Mouse (Mus musculus) E14TG2a.4 (cell line): ENCODE results near the gene Cacna1h.

Experiments used
- H3K27me3 ChIP-seq: 2 replicates; pipeline ENCODE4 v1.6.1; 2014; ENCODE audit warnings: low read length, control low read depth; ENCODE audit not compliant: insufficient read depth
- H3K36me3 ChIP-seq: 2 replicates; pipeline ENCODE4 v1.6.1; 2014; ENCODE audit warnings: low read length, control low read depth; ENCODE audit not compliant: insufficient read depth
- H3K4me1 ChIP-seq: replicated peaks from 2 replicates; pipeline ENCODE4 v1.6.1; 2014; ENCODE audit warnings: low read depth, low read length, control low read depth
- H3K4me3 ChIP-seq: replicated peaks from 2 replicates; pipeline ENCODE4 v1.5.1; 2014; ENCODE audit warnings: mild to moderate bottlenecking, low read length
- H3K9me3 ChIP-seq: 2 replicates; pipeline ENCODE4 v1.6.1; 2014; ENCODE audit warnings: low read length, control low read depth
- CTCF ChIP-seq: conservative IDR thresholded peaks from 2 replicates; pipeline ENCODE4 v1.5.1; 2014; ENCODE audit warnings: low read length
- NANOG ChIP-seq: IDR thresholded peaks from 2 replicates; pipeline ENCODE4 v1.6.1; 2014; ENCODE audit warnings: borderline replicate concordance, low read length, mixed read lengths
- POU5F1 ChIP-seq: IDR thresholded peaks from 2 replicates; pipeline ENCODE4 v1.6.1; 2014; ENCODE audit warnings: low read length, borderline replicate concordance

Gene Cacna1h

DNA sequence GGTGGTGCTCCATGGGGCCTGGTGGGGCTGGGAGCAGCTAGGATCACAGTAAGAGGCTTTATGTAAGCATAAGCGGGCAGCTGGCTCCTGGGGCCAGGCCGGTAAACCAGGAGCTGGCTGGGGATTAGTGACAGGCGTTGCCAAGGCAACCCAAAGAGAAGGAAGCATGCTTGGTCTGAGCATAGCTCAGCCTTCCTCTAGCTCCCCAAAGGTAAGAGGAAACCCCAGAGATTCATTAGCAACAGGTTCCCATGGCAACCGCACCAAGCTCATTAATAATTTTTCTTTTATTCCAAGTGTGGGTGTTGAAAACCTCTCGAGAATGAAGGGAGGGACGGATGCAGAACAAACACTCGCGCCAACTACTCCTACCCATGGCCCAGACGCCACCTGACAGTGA, 14.7 kb downstream of the Cacna1h start:
- no peak for TF ChIP-seq CTCF
- Histone ChIP-seq H3K9me3 (no peaks in the 10 kb centered on the region), H3K4me3 (no peak overlapping the region), H3K4me1 (peaks cover 25% of the 10 kb centered on the region), H3K36me3 (no peaks in the 10 kb centered on the region), H3K27me3 (no peaks in the 10 kb centered on the region)

DNA sequence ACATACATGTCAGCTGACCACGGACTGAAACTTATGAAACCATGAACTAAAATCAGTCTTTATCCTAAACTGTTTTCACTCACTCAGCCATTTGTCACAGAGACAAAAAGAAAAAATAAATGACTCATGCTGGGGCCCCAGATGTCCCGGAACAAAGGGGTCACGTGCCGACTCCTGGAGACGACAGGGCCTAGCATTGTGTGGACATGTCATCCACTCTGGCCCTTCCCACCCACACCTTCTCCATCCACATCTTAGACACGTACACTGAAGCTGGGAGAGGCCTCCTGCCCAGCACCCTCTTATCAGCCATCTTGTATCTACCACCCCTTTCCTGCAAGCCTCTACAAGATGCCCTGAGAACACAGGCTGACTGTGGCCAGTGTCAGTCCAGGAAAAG, 15.6 kb downstream of the Cacna1h start:
- H3K9me3 ChIP-seq: no peaks in the 10 kb centered on the region
- no peak for TF ChIP-seq CTCF
- TF ChIP-seq NANOG: no peak
- TF ChIP-seq POU5F1: no peak
- peaks cover 26% of the 10 kb centered on the region for H3K4me1 ChIP-seq
- no peaks in the 10 kb centered on the region for H3K27me3 ChIP-seq
- H3K4me3 ChIP-seq: no peak overlapping the region
- H3K36me3 ChIP-seq: no peaks in the 10 kb centered on the region

DNA sequence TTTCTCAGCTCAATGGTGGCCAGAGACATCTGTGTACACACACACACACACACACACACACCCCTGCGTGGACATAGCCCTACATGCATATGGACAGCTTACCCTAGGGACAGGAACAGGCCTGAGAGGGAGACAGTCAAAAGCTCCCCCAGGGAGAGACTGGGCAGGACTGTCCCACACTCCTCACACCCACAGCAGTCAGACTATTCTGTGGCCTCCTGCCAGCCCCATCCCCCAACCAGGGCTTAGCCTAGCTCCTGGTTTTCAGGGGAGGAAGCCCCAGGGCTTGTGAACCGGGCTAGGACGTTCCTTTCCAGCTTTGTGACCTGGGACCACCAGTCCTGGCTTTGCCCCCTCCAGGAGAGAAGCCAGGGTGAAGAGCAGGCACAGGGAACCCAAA, 17.4 kb downstream of the Cacna1h start:
- H3K4me3 ChIP-seq: no peak overlapping the region
- no peaks in the 10 kb centered on the region for H3K27me3 ChIP-seq
- H3K4me1 ChIP-seq: peaks cover 26% of the 10 kb centered on the region
- H3K36me3 ChIP-seq: no peaks in the 10 kb centered on the region
- TF ChIP-seq CTCF (no peak), NANOG (no peak), POU5F1 (no peak)
- H3K9me3 ChIP-seq: no peaks in the 10 kb centered on the region

DNA sequence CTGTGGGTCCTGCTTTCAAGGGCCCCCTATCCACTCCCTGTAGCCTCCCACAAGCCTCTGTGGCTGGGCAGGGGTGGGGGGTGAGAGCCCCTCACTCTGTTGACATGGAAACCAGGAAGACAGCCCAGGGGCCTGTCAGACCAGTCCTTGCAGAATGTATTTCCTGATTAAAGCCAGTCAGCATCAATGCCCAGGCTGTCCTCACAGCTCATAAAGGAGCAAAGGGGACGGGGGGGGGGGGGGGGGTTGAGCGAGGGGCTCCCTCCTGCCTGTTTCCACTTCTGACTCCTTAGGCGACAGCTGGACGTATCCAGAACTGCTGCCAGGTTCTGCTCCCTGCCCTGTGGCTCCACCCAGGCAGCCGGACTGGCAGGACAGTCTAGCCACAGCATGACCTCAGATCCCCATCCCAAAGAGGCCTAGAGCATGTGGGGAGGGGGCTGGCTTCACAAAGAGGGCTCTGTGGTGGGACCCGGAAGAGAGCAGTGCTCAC, 18.1 kb downstream of the Cacna1h start:
- Histone ChIP-seq H3K4me3 (no peak overlapping the region), H3K27me3 (no peaks in the 10 kb centered on the region), H3K9me3 (no peaks in the 10 kb centered on the region), H3K36me3 (no peaks in the 10 kb centered on the region), H3K4me1 (peaks cover 26% of the 10 kb centered on the region)
- TF ChIP-seq CTCF: no peak
- no peak for TF ChIP-seq POU5F1
- no peak for TF ChIP-seq NANOG

DNA sequence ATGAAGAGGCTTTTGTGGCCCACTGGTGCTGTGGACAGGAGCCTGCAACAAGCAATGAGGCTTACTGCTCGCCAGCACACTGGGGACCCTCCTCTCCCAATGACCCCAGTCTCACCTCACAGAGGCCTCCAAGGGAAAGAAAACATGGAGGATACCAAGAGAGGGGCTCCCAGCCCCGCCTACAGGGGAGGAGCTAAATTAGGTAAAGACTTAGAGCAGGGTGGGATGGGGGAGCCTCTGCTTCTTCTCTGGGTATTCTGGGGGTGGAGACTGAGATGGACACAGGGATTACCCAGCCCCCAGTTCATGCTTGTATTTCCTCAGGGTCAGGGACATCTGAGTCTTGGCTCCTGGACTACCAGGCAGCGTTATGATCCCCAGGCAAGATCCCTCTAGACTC, 18.7 kb downstream of the Cacna1h start:
- H3K27me3 ChIP-seq: no peaks in the 10 kb centered on the region
- H3K36me3 ChIP-seq: no peaks in the 10 kb centered on the region
- no peak for TF ChIP-seq NANOG
- TF ChIP-seq CTCF: no peak
- TF ChIP-seq POU5F1: no peak
- 0 out of 2 replicates have a peak overlapping the region, but pooled peaks have one; percentile 10 for H3K4me3 ChIP-seq
- H3K9me3 ChIP-seq: no peaks in the 10 kb centered on the region
- H3K4me1 ChIP-seq: peaks cover 31% of the 10 kb centered on the region

DNA sequence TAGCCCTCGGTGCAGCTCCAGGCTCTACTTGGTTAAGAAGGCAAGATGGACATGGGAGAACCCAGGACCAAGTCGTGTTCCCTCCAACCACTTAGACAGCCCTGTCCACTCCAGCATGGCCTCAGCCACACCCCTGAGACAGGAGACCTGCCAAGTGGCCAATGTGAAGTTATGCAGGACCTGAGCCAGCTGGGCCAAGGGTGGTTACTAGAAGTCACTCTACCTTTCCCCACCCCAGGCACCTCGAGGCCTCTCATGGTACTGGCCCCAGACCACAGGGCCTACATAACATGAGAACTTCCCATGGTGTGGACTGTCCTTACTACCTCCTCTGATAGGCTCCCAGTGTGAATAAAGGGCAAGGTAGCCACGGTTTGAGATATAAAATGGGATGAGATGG, 19.4 kb downstream of the Cacna1h start:
- Histone ChIP-seq H3K27me3 (no peaks in the 10 kb centered on the region), H3K9me3 (no peaks in the 10 kb centered on the region)
- TF ChIP-seq POU5F1: no peak
- TF ChIP-seq NANOG: no peak
- no peak for TF ChIP-seq CTCF

DNA sequence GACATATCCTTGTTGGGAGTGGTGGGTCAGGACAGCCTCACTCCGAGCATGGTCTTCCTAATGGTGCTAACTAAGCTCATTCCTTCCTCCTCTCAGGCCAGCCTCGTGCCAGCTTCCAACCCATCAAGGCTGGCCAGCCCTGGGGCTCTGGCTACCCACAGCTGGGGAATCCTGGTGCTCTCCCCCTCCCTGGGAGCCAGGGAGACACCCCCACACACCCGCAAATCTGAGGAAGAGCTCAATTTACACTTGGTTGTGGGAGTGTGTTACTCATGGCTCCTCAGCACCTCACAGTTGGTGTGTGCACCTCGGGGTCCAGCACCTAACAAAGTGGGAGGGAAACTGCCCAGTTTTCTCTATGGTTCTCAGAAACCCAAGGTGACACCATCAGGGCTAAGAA, 22.3 kb downstream of the Cacna1h start:
- Histone ChIP-seq H3K36me3 (no peaks in the 10 kb centered on the region), H3K9me3 (no peaks in the 10 kb centered on the region), H3K4me1 (peaks cover 44% of the 10 kb centered on the region), H3K4me3 (no peak overlapping the region), H3K27me3 (no peaks in the 10 kb centered on the region)
- no peak for TF ChIP-seq NANOG
- no peak for TF ChIP-seq CTCF
- TF ChIP-seq POU5F1: no peak

More for the DNA sequence above, 19.4 kb downstream of the Cacna1h start:
- no peaks in the 10 kb centered on the region for H3K36me3 ChIP-seq
- peaks cover 34% of the 10 kb centered on the region for H3K4me1 ChIP-seq
- H3K4me3 ChIP-seq: no peak overlapping the region

DNA sequence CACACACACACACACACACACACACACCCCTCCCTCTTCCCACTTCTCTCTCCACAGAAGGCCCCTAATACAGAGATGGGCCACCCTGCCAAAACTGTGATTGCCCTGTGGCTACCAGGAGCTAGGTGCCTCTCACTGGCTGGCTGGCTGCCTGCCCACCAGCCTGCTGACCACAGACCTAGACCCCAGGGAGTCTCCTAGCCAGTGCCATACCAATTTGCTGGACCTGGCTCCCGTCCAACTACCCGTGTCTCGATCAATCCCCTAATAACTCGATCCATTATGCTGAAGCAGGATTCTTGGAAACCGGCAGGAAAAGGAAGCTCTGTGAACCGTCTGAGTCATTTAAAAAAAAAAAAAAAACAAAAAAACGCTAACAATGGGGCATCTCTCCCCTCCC, 22.8 kb downstream of the Cacna1h start:
- H3K36me3 ChIP-seq: no peaks in the 10 kb centered on the region
- peaks cover 45% of the 10 kb centered on the region for H3K4me1 ChIP-seq
- no peak overlapping the region for H3K4me3 ChIP-seq
- no peaks in the 10 kb centered on the region for H3K27me3 ChIP-seq
- no peak for TF ChIP-seq CTCF
- no peak for TF ChIP-seq NANOG
- no peak for TF ChIP-seq POU5F1
- no peaks in the 10 kb centered on the region for H3K9me3 ChIP-seq

DNA sequence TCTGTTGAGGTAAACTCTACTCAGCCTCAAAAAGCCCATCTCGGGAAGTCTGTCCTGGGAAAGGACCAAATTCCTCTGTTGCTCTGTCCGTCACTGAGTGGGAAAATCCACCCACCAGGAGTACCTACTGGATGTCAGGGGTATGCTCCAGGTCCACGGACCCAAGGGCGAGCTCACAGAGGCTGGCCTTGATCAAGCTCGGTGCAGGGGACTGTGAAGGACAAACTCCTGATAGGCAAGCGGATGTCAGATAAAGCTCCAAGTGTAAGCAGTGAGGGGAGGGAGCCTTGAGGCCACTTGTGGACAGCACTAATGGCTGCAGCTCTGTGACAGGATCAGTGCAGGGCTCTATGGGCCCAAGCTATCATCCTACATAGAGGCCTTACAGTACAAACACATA, 23.4 kb downstream of the Cacna1h start:
- Histone ChIP-seq H3K4me3 (no peak overlapping the region), H3K4me1 (peaks cover 46% of the 10 kb centered on the region), H3K9me3 (no peaks in the 10 kb centered on the region), H3K36me3 (no peaks in the 10 kb centered on the region), H3K27me3 (no peaks in the 10 kb centered on the region)
- TF ChIP-seq POU5F1: no peak
- TF ChIP-seq NANOG: no peak
- no peak for TF ChIP-seq CTCF
